Mouse (Mus musculus): Measurements from ENCODE around the gene Rgs1.

Rgs1 gene

DNA sequence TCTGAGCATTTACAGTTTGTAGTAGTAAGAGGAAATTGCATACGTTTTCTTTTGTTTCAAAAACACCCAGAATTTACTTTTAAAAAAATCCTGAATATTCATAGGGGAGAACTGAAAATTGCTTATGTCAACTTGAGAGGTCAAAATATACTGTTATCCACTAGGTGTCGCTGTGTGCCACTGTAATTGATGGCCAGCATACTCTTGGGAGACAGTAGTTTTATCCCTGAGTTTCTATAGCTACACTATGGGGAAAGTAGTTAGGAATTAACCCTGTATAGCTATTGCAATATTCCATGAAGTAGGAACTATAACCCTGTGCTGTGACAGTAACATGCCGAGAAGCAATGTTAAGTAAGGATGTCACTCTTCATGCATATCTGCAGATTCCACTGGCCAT is 51.4 kb downstream of the Rgs1 start:
- DNase-seq (ENCODE audit: low spot score) = peak; percentile 31

All from urinary bladder, postnatal 14 days (tissue).